Mouse (Mus musculus) heart, postnatal 0 days (tissue): ENCODE measurements around the gene Nrg4.

ENCODE experiments used
- CTCF ChIP-seq: IDR thresholded peaks from 2 replicates; pipeline ENCODE4 v1.5.1; 2016; ENCODE audit warnings: antibody characterized with exemption, control low read depth, low read depth
- EP300 ChIP-seq: IDR thresholded peaks from 2 replicates; pipeline ENCODE4 v1.6.1; 2016; ENCODE audit warnings: antibody characterized with exemption, low read depth

GRCm38 (mm10) chr9:55329401-55329800 is 2.8 kb upstream of the Nrg4 start:
- no peak for TF ChIP-seq CTCF
- no peak for TF ChIP-seq EP300
